Mouse (Mus musculus): ENCODE data around the gene Vwc2l.

The Vwc2l gene

GRCm38 (mm10) chr1:70725655-70726066, at the start of gene Vwc2l:
Vwc2l (plus strand) TSS chr1:70725715.
- DNase-seq (ENCODE audit: low spot score in 2 of 2), result peak in 1 of 2 experiments; percentile 4

GRCm38 (mm10) chr1:70692529-70692928, 33.0 kb upstream of the Vwc2l start:
- DNase-seq (ENCODE audit: low spot score in 2 of 2), result no peak

GRCm38 (mm10) chr1:70700270-70700669, 25.2 kb upstream of the Vwc2l start:
- no peak for DNase-seq (ENCODE audit: low spot score in 2 of 2)

GRCm38 (mm10) chr1:70703934-70704333, 21.6 kb upstream of the Vwc2l start:
- no peak for DNase-seq (ENCODE audit: low spot score in 2 of 2)

- no peak for DNase-seq (ENCODE audit: low spot score in 2 of 2)
Measured at GRCm38 (mm10) chr1:70705821-70706220, 19.7 kb upstream of the Vwc2l start.

GRCm38 (mm10) chr1:70725045-70725444, 470 bp upstream of the Vwc2l start:
- no peak for DNase-seq (ENCODE audit: low spot score in 2 of 2)

GRCm38 (mm10) chr1:70787146-70787545, 61.6 kb downstream of the Vwc2l start:
- no peak for DNase-seq (ENCODE audit: low spot score in 2 of 2)

GRCm38 (mm10) chr1:70791636-70792035, 66.1 kb downstream of the Vwc2l start:
- no peak for DNase-seq (ENCODE audit: low spot score in 2 of 2)

- no peak for DNase-seq (ENCODE audit: low spot score in 2 of 2)
Measured at GRCm38 (mm10) chr1:70795094-70795493, 69.6 kb downstream of the Vwc2l start.

- no peak for DNase-seq (ENCODE audit: low spot score in 2 of 2)
Measured at GRCm38 (mm10) chr1:70803401-70803800, 77.9 kb downstream of the Vwc2l start.

GRCm38 (mm10) chr1:70823111-70823510, 97.6 kb downstream of the Vwc2l start:
- no peak for DNase-seq (ENCODE audit: low spot score in 2 of 2)

GRCm38 (mm10) chr1:70833262-70833661, 107.7 kb downstream of the Vwc2l start:
- no peak for DNase-seq (ENCODE audit: low spot score in 2 of 2)

- DNase-seq (ENCODE audit: low spot score in 2 of 2), result no peak
Measured at GRCm38 (mm10) chr1:70842222-70842621, 116.7 kb downstream of the Vwc2l start.

- no peak for DNase-seq (ENCODE audit: low spot score in 2 of 2)
Measured at GRCm38 (mm10) chr1:70845276-70845675, 119.8 kb downstream of the Vwc2l start.

- DNase-seq (ENCODE audit: low spot score in 2 of 2), result no peak
Measured at GRCm38 (mm10) chr1:70851633-70852390, 126.3 kb downstream of the Vwc2l start.

- no peak for DNase-seq (ENCODE audit: low spot score in 2 of 2)
Measured at GRCm38 (mm10) chr1:70853446-70853845, 127.9 kb downstream of the Vwc2l start.

- peak in 1 of 2 experiments; percentile 6 for DNase-seq (ENCODE audit: low spot score in 2 of 2)
Measured at GRCm38 (mm10) chr1:70855912-70856311, 130.4 kb downstream of the Vwc2l start.

GRCm38 (mm10) chr1:70861672-70862071, 136.2 kb downstream of the Vwc2l start:
- no peak for DNase-seq (ENCODE audit: low spot score in 2 of 2)

- peak; percentile 15 to 52 for DNase-seq (ENCODE audit: low spot score in 2 of 2)
Measured at GRCm38 (mm10) chr1:70866137-70866536, 140.6 kb downstream of the Vwc2l start.

- no peak for DNase-seq (ENCODE audit: low spot score in 2 of 2)
Measured at GRCm38 (mm10) chr1:70880496-70880895, 155.0 kb downstream of the Vwc2l start.

GRCm38 (mm10) chr1:70881269-70881668, 155.8 kb downstream of the Vwc2l start:
- DNase-seq (ENCODE audit: low spot score in 2 of 2), result no peak

GRCm38 (mm10) chr1:70884156-70884555, 158.6 kb downstream of the Vwc2l start:
- no peak for DNase-seq (ENCODE audit: low spot score in 2 of 2)

- DNase-seq (ENCODE audit: low spot score in 2 of 2), result no peak
Measured at GRCm38 (mm10) chr1:70902311-70902710, 176.8 kb downstream of the Vwc2l start.

GRCm38 (mm10) chr1:70907366-70907765, 181.9 kb downstream of the Vwc2l start:
- DNase-seq (ENCODE audit: low spot score in 2 of 2), result no peak

Measured in heart, adult 9 months (tissue).